Mouse (Mus musculus) embryonic fibroblast, embryonic 13.5 days (primary cell): ENCODE results near the gene Ttll11.

Experiments used
- CTCF ChIP-seq: IDR thresholded peaks from 2 replicates; pipeline ENCODE4 v1.5.1; 2011; ENCODE audit warnings: mild to moderate bottlenecking, control low read depth, low read length, moderate library complexity, borderline replicate concordance; ENCODE audit not compliant: insufficient read depth
- POLR2A ChIP-seq: IDR thresholded peaks from 2 replicates; pipeline ENCODE4 v1.6.1; 2011; ENCODE audit warnings: low read depth, mild to moderate bottlenecking, control low read depth, low read length, moderate library complexity

- TF ChIP-seq CTCF = no peak
- TF ChIP-seq POLR2A = no peak
Observed at GRCm38 (mm10) chr2:35861185-35861584, 118.5 kb downstream of the Ttll11 start.
